Mouse (Mus musculus) brain, embryonic 14.5 days (tissue): ENCODE data around the gene Jade1. TPM values are rescaled to one million over a fixed set of nuclear protein-coding genes. Genes with fewer than 3 reads are reported as not detected.

Experiments used
- DNase-seq: peaks from one replicate; pipeline ENCODE4 v3.0.0-alpha.2; 2011; ENCODE audit warnings: low read depth
- CTCF ChIP-seq: fragments of 200-500 bp; IDR thresholded peaks from 2 replicates; pipeline ENCODE4 v1.5.1; 2012; ENCODE audit warnings: inconsistent platforms, mild to moderate bottlenecking, moderate library complexity, borderline replicate concordance; ENCODE audit not compliant: insufficient read depth, insufficient read length; ENCODE audit errors: extremely low read depth
- POLR2A ChIP-seq: fragments of 200-500 bp; IDR thresholded peaks from 2 replicates; pipeline ENCODE4 v1.6.1; 2012; ENCODE audit warnings: mild to moderate bottlenecking, inconsistent platforms, borderline replicate concordance; ENCODE audit not compliant: poor library complexity, insufficient read depth, insufficient read length, severe bottlenecking; ENCODE audit errors: extremely low read depth
- polyA plus RNA-seq: library from polyadenylated mRNA; depleted of rRNA; stranded (reverse); fragments of >200 nt; gene quantifications from 2 replicates; pipeline ENCODE4 v1.2.3, GENCODE M21; 2012

The Jade1 gene
- polyA plus RNA-seq, 1 experiment = 12.9 TPM

- DNase-seq = no peak
- TF ChIP-seq CTCF = no peak
- no peak for TF ChIP-seq POLR2A
Observed at GRCm38 (mm10) chr3:41528291-41528969, 27.1 kb upstream of the Jade1 start.

- no peak for DNase-seq
- TF ChIP-seq POLR2A (no peak), CTCF (no peak)
Observed at GRCm38 (mm10) chr3:41530156-41530555, 25.4 kb upstream of the Jade1 start.

- TF ChIP-seq POLR2A (no peak), CTCF (no peak)
- no peak for DNase-seq
Observed at GRCm38 (mm10) chr3:41531541-41531940, 24.0 kb upstream of the Jade1 start.

GRCm38 (mm10) chr3:41532109-41532508 is 23.4 kb upstream of the Jade1 start:
- no peak for DNase-seq
- TF ChIP-seq POLR2A (no peak), CTCF (no peak)

GRCm38 (mm10) chr3:41533660-41534059 is 21.9 kb upstream of the Jade1 start:
- TF ChIP-seq CTCF = no peak
- TF ChIP-seq POLR2A = no peak
- DNase-seq = no peak

GRCm38 (mm10) chr3:41537957-41538356 is 17.6 kb upstream of the Jade1 start:
- TF ChIP-seq POLR2A (no peak), CTCF (no peak)
- DNase-seq = peak; percentile 53

- peak; percentile 31; the same call in 1 of the 2 replicates for TF ChIP-seq CTCF
- no peak for TF ChIP-seq POLR2A
- no peak for DNase-seq
Observed at GRCm38 (mm10) chr3:41541313-41541712, 14.2 kb upstream of the Jade1 start.

GRCm38 (mm10) chr3:41544451-41544850 is 11.1 kb upstream of the Jade1 start:
- DNase-seq = peak; percentile 41
- no peak for TF ChIP-seq POLR2A
- no peak for TF ChIP-seq CTCF

GRCm38 (mm10) chr3:41547289-41547688 is 8.2 kb upstream of the Jade1 start:
- DNase-seq = no peak
- no peak for TF ChIP-seq CTCF
- no peak for TF ChIP-seq POLR2A

- no peak for DNase-seq
- TF ChIP-seq CTCF (no peak), POLR2A (no peak)
Observed at GRCm38 (mm10) chr3:41548238-41548637, 7.3 kb upstream of the Jade1 start.

- TF ChIP-seq CTCF = no peak
- no peak for TF ChIP-seq POLR2A
- no peak for DNase-seq
Observed at GRCm38 (mm10) chr3:41551671-41552070, 3.9 kb upstream of the Jade1 start.

GRCm38 (mm10) chr3:41552777-41553548 is 2.6 kb upstream of the Jade1 start:
- no peak for TF ChIP-seq CTCF
- TF ChIP-seq POLR2A = no peak
- no peak for DNase-seq

- no peak for DNase-seq
- TF ChIP-seq CTCF (no peak), POLR2A (no peak)
Observed at GRCm38 (mm10) chr3:41553681-41554080, 1.9 kb upstream of the Jade1 start.
